Mouse (Mus musculus) kidney, adult 2 months (tissue): ENCODE measurements around the gene Olfr287. TPM values are rescaled to one million over a fixed set of nuclear protein-coding genes. Genes with fewer than 3 reads are reported as not detected.

ENCODE experiments used
- DNase-seq: peaks from one replicate; pipeline ENCODE4 v3.0.0; 2021
- H3K27ac ChIP-seq: fragments of 200-500 bp; 2 replicates; pipeline ENCODE4 v1.5.1; 2012; ENCODE audit warnings: low read depth, low read length, control low read depth, inconsistent platforms; ENCODE audit not compliant: insufficient read depth
- H3K27me3 ChIP-seq: fragments of 200-500 bp; replicated peaks from 2 replicates; pipeline ENCODE4 v1.6.1; 2012; ENCODE audit warnings: mild to moderate bottlenecking, moderate library complexity, low read length, inconsistent platforms; ENCODE audit not compliant: control insufficient read depth, insufficient read depth
- H3K36me3 ChIP-seq: fragments of 200-500 bp; 2 replicates; pipeline ENCODE4 v1.6.1; 2012; ENCODE audit warnings: mild to moderate bottlenecking, moderate library complexity, low read length, inconsistent platforms; ENCODE audit not compliant: control insufficient read depth, insufficient read depth
- H3K4me1 ChIP-seq: fragments of 200-500 bp; 2 replicates; pipeline ENCODE4 v1.6.1; 2011; ENCODE audit warnings: low read length; ENCODE audit not compliant: control insufficient read depth, insufficient read depth
- H3K4me3 ChIP-seq: fragments of 200-500 bp; 2 replicates; pipeline ENCODE4 v1.5.1; 2011; ENCODE audit warnings: mild to moderate bottlenecking, low read depth, low read length, control low read depth; ENCODE audit not compliant: insufficient read depth
- CTCF ChIP-seq: fragments of 200-500 bp; conservative IDR thresholded peaks from 2 replicates; pipeline ENCODE4 v1.5.1; 2011; ENCODE audit warnings: low read depth, mild to moderate bottlenecking, control low read depth, low read length, moderate library complexity, mixed read lengths; ENCODE audit not compliant: insufficient read depth, insufficient read length
- POLR2A ChIP-seq: fragments of 200-500 bp; IDR thresholded peaks from one replicate; pipeline ENCODE4 v1.6.1; 2011; ENCODE audit warnings: low read depth, low read length, control low read depth
- WGBS: fragments of 180-500 bp; shearing (Covaris S2); methylation state at CpG from one replicate; pipeline ENCODE4 v1.1.7; 2018; 5-methylcytosine and 5-hydroxymethylcytosine counted together
- polyA plus RNA-seq: library from polyadenylated mRNA; depleted of rRNA; stranded (reverse); fragments of >200 nt; gene quantifications from 2 replicates; pipeline ENCODE4 v1.2.3, GENCODE M21; 2012; rRNA removed

Olfr287 gene
- not detected in 2 replicates for polyA plus RNA-seq

DNA sequence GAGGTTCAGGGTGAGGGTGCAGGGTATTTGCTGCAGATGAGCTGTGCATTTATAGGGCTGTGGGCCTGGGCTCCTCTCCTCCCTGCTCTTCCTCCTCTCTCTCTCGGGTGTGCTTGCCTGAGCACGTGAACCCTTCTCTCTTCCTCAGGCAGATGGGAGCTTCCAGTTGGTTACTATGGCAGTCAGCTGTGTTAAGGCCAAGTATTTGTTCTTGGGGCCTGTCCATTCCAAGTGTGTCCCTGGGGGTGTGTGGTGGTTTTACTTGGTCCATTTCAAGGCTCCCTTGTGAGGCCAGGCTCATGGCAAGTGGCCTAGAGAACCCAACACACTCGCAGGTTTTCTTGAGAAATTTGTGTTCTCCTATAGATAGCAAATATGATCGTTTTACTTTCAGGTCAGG, at the start of gene Olfr287, which contains the start of gene Gm44579:
Gene Olfr287, minus strand, starts transcription at position 180 of the 400 bp plus-strand sequence.
Gene Gm44579, minus strand, starts transcription at position 101 of the 400 bp plus-strand sequence.
- 70% methylated on average over 4 of the region's 4 CpGs for WGBS
- Histone ChIP-seq H3K4me3 (no peak within 1 kb of the TSS), H3K36me3 (no peaks in the 10 kb centered on the region), H3K27ac (no peak within 1 kb of the TSS), H3K4me1 (no peaks in the 10 kb centered on the region), H3K27me3 (no peaks in the 10 kb centered on the region)
- DNase-seq = no peak
- TF ChIP-seq CTCF (no peak), POLR2A (no peak)

DNA sequence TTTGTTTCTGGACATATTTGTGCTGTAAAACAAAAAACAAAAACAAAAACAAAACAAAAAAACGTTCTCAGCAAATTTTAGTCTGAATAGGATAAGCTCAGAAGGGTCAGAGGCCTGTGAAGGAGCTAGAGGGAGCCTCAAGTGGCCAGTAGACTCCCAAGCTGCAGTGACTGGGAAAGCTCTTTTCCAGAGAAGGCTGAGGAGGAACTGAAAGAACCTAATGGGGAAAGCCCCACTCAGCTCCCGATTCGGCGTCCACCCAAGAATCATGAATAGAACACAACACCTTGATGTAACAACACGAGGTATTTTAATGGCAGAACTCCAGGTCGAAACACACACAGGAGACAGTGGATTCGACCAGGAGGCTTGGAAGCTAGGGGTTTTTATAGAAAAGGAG, 36.9 kb upstream of the Olfr287 start:
- Histone ChIP-seq H3K27ac (no peak overlapping the region), H3K4me3 (no peak overlapping the region), H3K27me3 (no peaks in the 10 kb centered on the region), H3K4me1 (peaks cover 4% of the 10 kb centered on the region; the same call in 1 of the 2 replicates), H3K36me3 (no peaks in the 10 kb centered on the region)
- WGBS = 88% methylated on average over 7 of the region's 7 CpGs
- TF ChIP-seq POLR2A (no peak), CTCF (no peak)
- no peak for DNase-seq

DNA sequence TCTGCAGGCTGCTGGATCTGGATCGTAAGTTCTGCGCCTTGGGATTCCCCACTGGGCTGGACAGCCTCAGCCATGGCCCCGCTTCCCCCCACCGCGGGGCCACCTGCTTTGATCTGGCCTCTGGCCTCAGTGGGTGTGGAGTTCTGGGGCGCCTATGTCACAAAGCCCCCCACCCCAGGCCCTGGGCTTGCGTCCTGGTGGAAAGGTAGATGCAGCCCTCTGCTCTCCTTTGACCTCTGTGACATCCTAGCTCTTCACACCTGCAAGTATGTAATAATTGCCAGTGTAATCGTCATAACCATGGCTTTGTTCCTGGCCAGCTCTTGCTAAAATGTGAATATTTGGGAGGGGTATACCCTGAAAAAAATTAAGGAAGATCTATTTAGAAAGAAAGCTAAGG, 36.3 kb upstream of the Olfr287 start, which contains the start of gene H1fnt:
Gene H1fnt, minus strand, starts transcription at position 101 of the 400 bp plus-strand sequence.
- H3K4me1 ChIP-seq = peaks cover 4% of the 10 kb centered on the region; the same call in 1 of the 2 replicates
- no peak within 1 kb of the TSS for H3K27ac ChIP-seq
- DNase-seq = no peak
- H3K36me3 ChIP-seq = no peaks in the 10 kb centered on the region
- no peak for TF ChIP-seq POLR2A
- TF ChIP-seq CTCF = no peak
- H3K27me3 ChIP-seq = no peaks in the 10 kb centered on the region
- H3K4me3 ChIP-seq = no peak within 1 kb of the TSS
- WGBS = 86% methylated on average over 8 of the region's 8 CpGs

DNA sequence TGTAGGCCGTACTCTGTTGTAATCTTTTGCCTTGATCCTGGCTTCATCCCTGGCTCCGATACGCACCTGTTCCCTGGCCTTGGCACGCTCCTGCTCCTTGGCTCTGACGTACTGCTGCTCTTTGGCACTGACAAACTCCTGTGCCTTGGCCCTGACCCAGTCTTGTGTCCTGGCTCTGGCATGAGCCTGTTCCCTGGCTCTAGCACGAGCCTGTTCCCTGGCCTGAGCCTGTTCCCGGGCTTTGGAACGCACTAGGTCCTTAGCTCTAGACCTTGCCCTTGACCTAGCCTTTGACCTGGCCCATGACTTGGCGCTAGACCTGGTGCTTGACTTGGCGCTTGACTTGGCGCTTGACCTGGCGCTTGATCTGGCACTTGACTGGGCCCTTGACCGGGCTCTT, 35.4 kb upstream of the Olfr287 start:
- no peak for TF ChIP-seq POLR2A
- no peak for TF ChIP-seq CTCF
- DNase-seq = peak; percentile 95

DNA sequence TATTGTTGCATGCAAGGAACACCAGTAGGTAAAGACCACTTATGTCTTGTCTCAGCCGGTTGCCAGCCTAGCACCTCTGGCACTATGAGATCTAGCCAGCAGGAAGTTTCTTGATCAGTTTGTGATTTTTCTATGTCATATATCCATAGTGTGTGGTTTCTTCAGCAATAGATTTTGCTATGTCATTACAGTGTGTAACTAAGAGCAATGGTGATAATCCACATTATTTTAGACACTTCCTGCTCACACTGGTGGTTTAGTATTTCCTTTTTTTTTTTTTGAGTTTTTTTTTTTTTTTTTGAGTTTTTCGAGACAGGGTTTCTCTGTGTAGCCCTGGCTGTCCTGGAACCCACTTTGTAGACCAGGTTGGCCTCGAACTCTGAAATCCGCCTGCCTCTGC, 14.6 kb upstream of the Olfr287 start:
- no peak overlapping the region for H3K4me3 ChIP-seq
- no peak overlapping the region for H3K27ac ChIP-seq
- TF ChIP-seq CTCF = no peak
- TF ChIP-seq POLR2A = no peak
- no peaks in the 10 kb centered on the region for H3K27me3 ChIP-seq
- 90% methylated on average over 4 of the region's 4 CpGs for whole genome bisulfite sequencing
- H3K4me1 ChIP-seq = no peaks in the 10 kb centered on the region
- no peaks in the 10 kb centered on the region for H3K36me3 ChIP-seq
- no peak for DNase-seq

More for the DNA sequence above, 35.4 kb upstream of the Olfr287 start:
- H3K36me3 ChIP-seq = no peaks in the 10 kb centered on the region
- H3K4me3 ChIP-seq = no peak overlapping the region
- H3K27me3 ChIP-seq = no peaks in the 10 kb centered on the region
- H3K27ac ChIP-seq = no peak overlapping the region
- 74% methylated on average over 13 of the region's 13 CpGs for WGBS
- H3K4me1 ChIP-seq = peaks cover 4% of the 10 kb centered on the region; the same call in 1 of the 2 replicates

DNA sequence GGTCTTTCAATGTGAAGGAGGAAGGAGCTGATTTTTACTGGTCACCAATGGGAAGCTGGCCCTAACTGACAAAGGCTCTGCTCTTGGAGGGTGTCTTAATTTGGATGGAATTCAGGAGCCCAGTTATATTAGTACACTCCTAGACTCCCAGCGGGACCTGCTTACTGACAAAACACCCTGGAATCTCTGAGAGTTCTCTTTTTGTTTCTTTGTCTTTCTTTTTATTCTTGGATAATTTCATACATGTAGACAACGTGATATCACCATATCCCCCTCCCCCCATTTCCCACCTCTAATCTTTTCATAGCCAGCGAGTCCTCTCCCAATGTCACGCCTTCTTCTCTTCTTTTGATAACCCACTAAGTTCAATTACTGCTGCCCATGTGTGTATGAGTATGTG, 13.5 kb upstream of the Olfr287 start, which contains the start of gene Olfr286:
Gene Olfr286, minus strand, starts transcription at position 101 of the 400 bp plus-strand sequence.
- TF ChIP-seq POLR2A = no peak
- no peak for TF ChIP-seq CTCF
- 95% methylated on average over 4 of the region's 4 CpGs for WGBS
- Histone ChIP-seq H3K4me3 (no peak within 1 kb of the TSS), H3K27me3 (no peaks in the 10 kb centered on the region), H3K27ac (no peak within 1 kb of the TSS), H3K4me1 (no peaks in the 10 kb centered on the region), H3K36me3 (no peaks in the 10 kb centered on the region)
- no peak for DNase-seq

DNA sequence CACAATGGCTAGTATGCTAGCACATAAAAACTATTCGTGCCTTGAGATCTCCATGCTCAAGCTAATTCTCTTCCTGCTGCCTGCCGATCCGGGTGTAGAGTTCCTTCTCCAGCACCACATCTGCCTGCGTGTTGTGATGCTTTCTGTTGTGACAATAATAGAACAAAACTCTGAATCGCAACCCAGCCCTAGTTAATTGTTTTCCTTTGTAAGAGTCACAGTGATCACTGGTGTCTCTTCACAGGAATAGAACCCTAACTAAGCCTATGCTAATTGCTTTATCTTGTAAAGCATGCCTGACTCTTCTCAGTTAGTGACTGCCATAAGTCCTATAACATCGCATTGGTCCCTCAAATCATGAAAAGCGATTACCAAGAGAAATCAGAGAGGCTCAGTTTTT, 5.2 kb upstream of the Olfr287 start:
- Histone ChIP-seq H3K27ac (no peak overlapping the region), H3K36me3 (no peaks in the 10 kb centered on the region), H3K4me1 (no peaks in the 10 kb centered on the region), H3K27me3 (no peaks in the 10 kb centered on the region), H3K4me3 (no peak overlapping the region)
- no peak for DNase-seq
- WGBS = 82% methylated on average over 7 of the region's 7 CpGs
- TF ChIP-seq POLR2A = no peak
- TF ChIP-seq CTCF = no peak
